Mouse (Mus musculus) hindbrain, embryonic 13.5 days (tissue): ENCODE measurements around the gene Mdh1b. TPM values are rescaled to one million over a fixed set of nuclear protein-coding genes. Genes with fewer than 3 reads are reported as not detected.
A peak's percentile ranks its signal among the peaks of the same experiment; 100 is the strongest.

Source experiments
- ATAC-seq: fragments of 200-750 bp; cut with Nextera tagmentation; 2 replicates; pipeline ENCODE4 v1.8.0; 2017; ENCODE audit warnings: moderate TSS enrichment; ENCODE audit not compliant: low FRiP score
- H3K27ac ChIP-seq: fragments of 300-500 bp; sonication (generic); 2 replicates; pipeline ENCODE4 v1.5.1; 2015; ENCODE audit warnings: inconsistent platforms, mild to moderate bottlenecking, moderate library complexity
- H3K27me3 ChIP-seq: fragments of 300-500 bp; sonication (generic); 2 replicates; pipeline ENCODE4 v1.6.1; 2015; ENCODE audit warnings: mild to moderate bottlenecking, inconsistent platforms
- H3K36me3 ChIP-seq: fragments of 300-500 bp; sonication (generic); 2 replicates; pipeline ENCODE4 v1.6.1; 2015; ENCODE audit warnings: mild to moderate bottlenecking, inconsistent platforms
- H3K4me1 ChIP-seq: fragments of 300-500 bp; sonication (generic); replicated peaks from 2 replicates; pipeline ENCODE4 v1.6.1; 2015; ENCODE audit warnings: inconsistent platforms
- H3K4me2 ChIP-seq: fragments of 300-500 bp; sonication (generic); 2 replicates; pipeline ENCODE4 v1.6.1; 2015; ENCODE audit warnings: inconsistent platforms, mild to moderate bottlenecking, moderate library complexity
- H3K4me3 ChIP-seq: fragments of 300-500 bp; sonication (generic); 2 replicates; pipeline ENCODE4 v1.5.1; 2015; ENCODE audit warnings: mild to moderate bottlenecking, inconsistent platforms
- H3K9ac ChIP-seq: fragments of 300-500 bp; sonication (generic); 2 replicates; pipeline ENCODE4 v1.6.1; 2015; ENCODE audit warnings: mild to moderate bottlenecking, inconsistent platforms
- H3K9me3 ChIP-seq: fragments of 300-500 bp; sonication (generic); 2 replicates; pipeline ENCODE4 v1.6.1; 2016; ENCODE audit warnings: inconsistent platforms
- WGBS: fragments of 180-500 bp; shearing (Covaris S2); methylation state at CpG from one replicate; pipeline ENCODE4 v1.1.7; 2015; 5-methylcytosine and 5-hydroxymethylcytosine counted together
- polyA plus RNA-seq: library from polyadenylated mRNA; unstranded; fragments of >200 nt; fragmentation: Nextera tagmentation; extraction: Ambion mirVana; gene quantifications from 2 replicates; pipeline ENCODE4 v1.2.1, GENCODE M21; 2015

Mdh1b gene
- polyA plus RNA-seq, result 0.48 and 0.87 TPM in 2 replicates

DNA sequence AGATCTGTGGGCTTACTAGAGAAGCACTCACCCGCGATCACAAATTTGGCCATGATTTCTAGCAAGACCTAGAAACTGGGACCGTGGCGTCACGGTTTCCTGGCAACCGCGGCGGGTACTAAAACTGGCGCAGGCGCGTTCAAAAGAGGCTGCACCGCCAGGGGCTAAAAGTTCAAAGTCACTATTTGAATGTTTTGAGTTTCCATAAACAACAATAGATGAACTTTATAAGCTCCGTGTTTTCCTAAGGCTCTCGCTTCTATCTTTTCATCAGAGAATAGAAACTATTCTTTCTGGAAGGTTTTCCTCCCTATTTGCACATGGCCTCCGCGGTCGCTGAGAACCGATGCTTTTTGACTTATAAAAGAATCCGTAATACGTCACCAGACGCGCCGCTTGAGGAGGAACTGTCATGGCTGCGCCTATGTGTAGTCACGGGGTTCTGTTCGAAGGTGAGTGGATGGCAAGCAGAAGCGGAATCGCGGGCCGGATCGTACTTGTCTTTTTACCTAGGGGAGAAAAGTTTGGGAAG, at the start of gene Mdh1b, which contains the start of gene Fastkd2:
Gene Mdh1b, minus strand, starts transcription at position 79 of the 532 bp plus-strand sequence.
Gene Fastkd2, plus strand, starts transcription at position 375 of the 532 bp plus-strand sequence.
- Histone ChIP-seq H3K36me3 (no peaks in the 10 kb centered on the region), H3K9me3 (no peaks in the 10 kb centered on the region), H3K4me1 (peaks cover 25% of the 10 kb centered on the region), H3K9ac (peak within 1 kb of the TSS; percentile 76), H3K27ac (no peak within 1 kb of the TSS), H3K27me3 (peaks cover 12% of the 10 kb centered on the region; the same call in 1 of the 2 replicates), H3K4me2 (peak within 1 kb of the TSS; percentile 61), H3K4me3 (peak within 1 kb of the TSS; percentile 68)
- peak; percentile 96 for ATAC-seq
- WGBS, result under 1% methylated on average over 31 of the region's 31 CpGs

DNA sequence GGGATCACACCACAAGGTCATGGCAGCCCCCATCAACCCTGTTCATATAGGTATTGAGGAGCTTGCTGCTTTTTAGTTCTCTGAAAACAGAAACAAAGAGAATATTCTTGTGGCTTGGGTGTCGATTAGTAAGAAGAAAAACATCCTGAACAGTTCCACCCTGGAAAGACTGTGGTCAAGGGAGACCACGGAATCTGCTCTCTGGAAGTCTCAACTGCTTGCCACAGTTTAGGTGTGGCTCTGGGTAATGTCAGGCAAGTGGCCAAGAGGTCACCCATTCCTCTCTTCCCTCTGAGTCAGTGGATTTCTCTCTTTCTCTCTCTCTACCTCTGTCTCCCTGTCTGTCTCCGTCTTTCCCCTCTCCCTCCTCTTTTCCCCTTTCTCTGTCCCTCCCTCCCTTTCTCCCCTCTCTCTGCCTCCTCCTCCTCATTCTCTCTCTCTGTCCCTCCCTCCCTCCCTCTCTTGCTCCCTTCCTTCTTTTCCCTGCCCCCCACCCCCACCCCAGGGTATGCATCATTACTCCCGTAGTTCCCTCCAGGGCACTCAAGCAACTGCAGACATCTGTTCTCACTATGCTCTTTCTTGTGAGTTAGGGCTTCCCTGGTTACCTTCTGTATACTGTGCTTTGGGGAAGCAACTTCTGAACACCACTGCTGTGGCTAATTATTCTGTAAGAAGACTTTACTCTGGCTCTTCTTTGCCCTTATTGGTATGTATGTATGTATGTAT, 46.9 kb upstream of the Mdh1b start:
- H3K27me3 ChIP-seq, result no peaks in the 10 kb centered on the region
- no peak overlapping the region for H3K4me3 ChIP-seq
- H3K9ac ChIP-seq, result no peak overlapping the region
- ATAC-seq, result no peak
- 0 out of 2 replicates have a peak, but pooled peaks cover 9% of the 10 kb centered on the region for H3K9me3 ChIP-seq
- no peak overlapping the region for H3K4me2 ChIP-seq
- H3K36me3 ChIP-seq, result no peaks in the 10 kb centered on the region
- WGBS, result 59% methylated on average over 4 of the region's 4 CpGs
- no peaks in the 10 kb centered on the region for H3K4me1 ChIP-seq
- no peak overlapping the region for H3K27ac ChIP-seq

DNA sequence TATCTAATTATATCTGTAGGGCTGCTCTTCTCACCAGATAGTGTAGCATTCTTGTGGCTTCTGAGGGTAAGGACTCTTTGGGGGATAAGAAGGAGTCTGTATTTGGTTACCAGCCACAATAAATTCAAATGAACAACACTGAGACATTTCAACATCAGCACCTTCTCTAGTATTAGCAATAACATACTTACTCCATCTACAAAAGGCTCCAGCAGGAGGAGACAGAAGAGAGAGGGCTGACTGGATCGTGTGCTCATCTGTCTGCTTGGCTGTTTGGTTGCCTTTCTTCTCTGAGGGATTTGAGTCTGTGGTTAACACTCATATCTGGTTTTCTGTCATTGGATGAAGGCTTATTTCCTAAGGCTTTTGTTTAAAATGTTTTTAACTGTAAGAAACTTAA, 46.3 kb upstream of the Mdh1b start:
- 0 out of 2 replicates have a peak, but pooled peaks cover 9% of the 10 kb centered on the region for H3K9me3 ChIP-seq
- H3K4me3 ChIP-seq, result no peak overlapping the region
- no peak overlapping the region for H3K9ac ChIP-seq
- H3K4me1 ChIP-seq, result no peaks in the 10 kb centered on the region
- 52% methylated on average over 1 of the region's 1 CpGs for WGBS
- no peak overlapping the region for H3K4me2 ChIP-seq
- no peak for ATAC-seq
- H3K27me3 ChIP-seq, result no peaks in the 10 kb centered on the region
- H3K36me3 ChIP-seq, result no peaks in the 10 kb centered on the region
- no peak overlapping the region for H3K27ac ChIP-seq

DNA sequence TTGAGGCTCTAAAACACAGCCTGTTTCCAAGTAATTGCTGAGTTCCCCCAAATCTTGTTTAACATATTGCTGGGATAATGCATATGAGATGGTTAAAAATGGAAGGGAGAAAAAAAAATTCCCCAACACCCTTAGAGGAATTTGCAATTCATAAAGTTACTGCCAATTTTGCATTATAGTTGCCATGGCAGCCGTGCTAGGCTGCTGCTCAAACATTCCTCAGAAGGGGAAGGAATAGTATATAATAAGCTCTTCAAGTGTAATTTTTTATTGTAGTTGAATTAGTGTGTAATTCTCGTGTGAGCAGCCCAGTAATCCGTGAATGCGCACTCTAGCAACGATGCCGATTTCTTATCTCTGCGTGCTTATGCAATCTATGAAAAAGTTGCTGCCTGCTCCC, 40.2 kb upstream of the Mdh1b start:
- H3K27me3 ChIP-seq, result no peaks in the 10 kb centered on the region
- H3K9ac ChIP-seq, result no peak overlapping the region
- 57% methylated on average over 7 of the region's 7 CpGs for WGBS
- no peak overlapping the region for H3K4me2 ChIP-seq
- no peak overlapping the region for H3K4me3 ChIP-seq
- no peak for ATAC-seq
- H3K9me3 ChIP-seq, result 0 out of 2 replicates have a peak, but pooled peaks cover 9% of the 10 kb centered on the region
- H3K27ac ChIP-seq, result no peak overlapping the region
- H3K36me3 ChIP-seq, result no peaks in the 10 kb centered on the region
- peaks cover 34% of the 10 kb centered on the region for H3K4me1 ChIP-seq

DNA sequence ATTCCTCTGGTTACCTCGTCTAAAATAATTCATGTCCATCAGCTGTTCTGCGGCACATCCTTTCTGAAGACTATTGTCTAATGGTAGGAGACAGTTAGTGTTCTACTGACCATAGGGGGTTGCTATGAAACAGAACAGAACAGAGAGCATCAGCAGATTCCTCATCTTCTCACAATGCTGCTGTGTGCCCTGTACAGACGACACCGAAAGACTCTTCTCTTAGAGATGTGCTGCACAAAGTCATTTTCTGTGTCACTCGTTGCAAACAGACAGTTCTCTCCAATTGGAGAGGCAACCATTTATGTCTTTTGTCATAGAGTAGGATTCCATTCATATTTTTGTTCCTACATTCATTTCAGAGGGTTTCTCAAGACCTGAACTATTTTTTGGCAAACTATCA, 39.0 kb upstream of the Mdh1b start, which contains the start of gene 4933402D24Rik:
Gene 4933402D24Rik, minus strand, starts transcription at position 101 of the 400 bp plus-strand sequence.
- Histone ChIP-seq H3K9ac (no peak within 1 kb of the TSS), H3K4me1 (peaks cover 42% of the 10 kb centered on the region), H3K4me2 (no peak within 1 kb of the TSS), H3K27me3 (no peaks in the 10 kb centered on the region), H3K36me3 (no peaks in the 10 kb centered on the region), H3K4me3 (no peak within 1 kb of the TSS), H3K9me3 (0 out of 2 replicates have a peak, but pooled peaks cover under 1% of the 10 kb centered on the region), H3K27ac (no peak within 1 kb of the TSS)
- no peak for ATAC-seq
- 54% methylated on average over 5 of the region's 5 CpGs for WGBS

DNA sequence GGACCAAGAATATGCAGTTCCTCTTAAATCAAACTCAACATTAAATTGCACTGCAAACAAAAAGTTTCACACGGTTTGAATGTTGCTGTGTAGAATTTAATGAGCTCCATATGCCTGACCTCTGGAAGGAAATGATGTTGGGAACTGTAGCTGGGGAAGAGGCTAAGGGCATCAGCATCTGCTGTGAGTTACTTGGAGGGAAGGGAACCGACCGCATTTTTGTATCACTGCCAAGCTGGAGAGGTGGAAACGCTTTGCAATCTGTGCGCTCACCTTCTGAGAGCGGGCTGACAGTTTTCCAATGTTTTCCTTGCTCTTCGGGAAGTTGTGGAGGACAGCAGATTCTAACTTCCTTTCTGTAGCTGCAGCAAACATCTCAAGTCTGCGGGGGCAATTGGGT, 38.0 kb upstream of the Mdh1b start:
- no peak overlapping the region for H3K4me2 ChIP-seq
- H3K4me1 ChIP-seq, result peaks cover 53% of the 10 kb centered on the region
- no peaks in the 10 kb centered on the region for H3K9me3 ChIP-seq
- no peaks in the 10 kb centered on the region for H3K27me3 ChIP-seq
- no peak for ATAC-seq
- 73% methylated on average over 8 of the region's 8 CpGs for WGBS
- no peak overlapping the region for H3K27ac ChIP-seq
- no peak overlapping the region for H3K4me3 ChIP-seq
- no peaks in the 10 kb centered on the region for H3K36me3 ChIP-seq
- no peak overlapping the region for H3K9ac ChIP-seq

DNA sequence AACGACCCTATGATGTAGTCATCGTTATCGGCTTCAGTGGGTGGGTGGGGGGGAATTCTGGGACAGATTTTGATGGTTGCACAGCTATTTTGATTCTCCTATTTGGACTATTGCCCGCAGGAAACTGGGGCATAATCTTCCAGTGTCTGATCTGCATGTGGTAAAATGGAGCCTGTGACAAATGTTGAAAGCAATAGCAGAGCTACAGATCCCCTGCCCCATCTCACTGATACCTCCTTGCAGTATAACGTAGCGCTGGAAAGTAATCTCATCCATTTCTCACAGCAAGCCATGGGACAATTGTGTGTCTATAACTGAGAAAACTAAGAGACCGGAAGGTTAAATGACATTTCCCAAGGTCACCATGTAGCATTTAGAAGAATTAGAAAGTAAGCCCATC, 34.3 kb upstream of the Mdh1b start:
- ATAC-seq, result no peak
- Histone ChIP-seq H3K9me3 (no peaks in the 10 kb centered on the region), H3K4me1 (peaks cover 42% of the 10 kb centered on the region), H3K4me3 (no peak overlapping the region), H3K9ac (no peak overlapping the region), H3K36me3 (no peaks in the 10 kb centered on the region), H3K27me3 (no peaks in the 10 kb centered on the region), H3K4me2 (peak overlapping the region; percentile 10; the same call in 1 of the 2 replicates), H3K27ac (peak overlapping the region; percentile 81)
- WGBS, result 43% methylated on average over 7 of the region's 7 CpGs

DNA sequence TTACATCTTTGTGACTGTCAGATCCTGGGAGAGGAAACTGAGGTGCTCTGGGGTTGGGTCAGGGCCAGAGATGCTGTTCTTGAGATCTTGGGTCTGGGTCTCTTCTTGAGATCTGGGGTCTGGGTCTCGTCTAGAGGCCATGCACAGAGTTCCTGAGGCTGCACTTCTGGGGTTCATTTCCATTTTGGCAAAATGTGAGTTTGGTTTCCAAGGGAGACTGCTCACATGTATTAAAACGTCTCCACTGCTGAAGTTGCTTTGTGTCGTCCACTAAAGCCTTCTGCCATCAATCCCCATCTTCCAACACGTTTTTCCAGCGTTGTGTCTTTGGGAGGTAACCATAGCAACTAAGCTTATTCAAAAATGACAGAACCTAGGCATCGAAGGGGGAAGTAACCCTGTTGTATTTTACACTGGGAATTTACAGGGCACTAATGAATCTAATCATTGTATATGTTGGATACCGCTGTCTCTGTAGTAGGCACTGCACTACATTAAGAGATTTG, 33.8 kb upstream of the Mdh1b start:
- H3K27ac ChIP-seq, result peak overlapping the region; percentile 81
- no peaks in the 10 kb centered on the region for H3K36me3 ChIP-seq
- peak overlapping the region; percentile 10; the same call in 1 of the 2 replicates for H3K4me2 ChIP-seq
- no peaks in the 10 kb centered on the region for H3K27me3 ChIP-seq
- H3K9ac ChIP-seq, result no peak overlapping the region
- no peak overlapping the region for H3K4me3 ChIP-seq
- peaks cover 41% of the 10 kb centered on the region for H3K4me1 ChIP-seq
- no peaks in the 10 kb centered on the region for H3K9me3 ChIP-seq
- 11% methylated on average over 7 of the region's 7 CpGs for WGBS
- peak; percentile 62 for ATAC-seq

DNA sequence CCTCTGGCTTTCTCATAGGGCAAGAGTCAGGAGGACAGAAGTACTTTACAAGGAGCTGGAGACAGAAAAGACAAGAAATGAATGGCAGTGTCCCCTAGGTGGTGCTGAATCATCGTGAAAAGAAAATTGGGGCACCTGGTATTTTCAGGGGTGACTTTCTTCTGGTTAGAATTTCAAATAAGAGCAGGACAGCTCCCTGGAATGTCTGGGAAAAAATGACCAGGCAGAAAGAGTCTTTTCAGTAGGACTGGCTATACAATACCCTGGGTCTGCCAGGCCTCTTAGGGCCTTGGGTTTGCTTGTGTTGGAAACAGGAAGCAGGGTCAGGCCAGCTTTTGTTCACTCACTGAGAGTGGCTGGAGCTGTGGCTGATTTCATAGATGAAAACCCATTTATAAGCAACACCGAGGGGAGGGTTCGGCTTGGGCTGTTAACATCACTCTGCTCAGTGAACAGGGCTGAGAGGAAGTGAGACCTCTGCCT, 33.1 kb upstream of the Mdh1b start:
- peaks cover 36% of the 10 kb centered on the region for H3K4me1 ChIP-seq
- peak overlapping the region; percentile 81 for H3K27ac ChIP-seq
- 6% methylated on average over 3 of the region's 3 CpGs for WGBS
- no peak overlapping the region for H3K4me2 ChIP-seq
- no peak overlapping the region for H3K4me3 ChIP-seq
- no peaks in the 10 kb centered on the region for H3K36me3 ChIP-seq
- H3K9me3 ChIP-seq, result no peaks in the 10 kb centered on the region
- H3K9ac ChIP-seq, result no peak overlapping the region
- H3K27me3 ChIP-seq, result no peaks in the 10 kb centered on the region
- peak; percentile 86 for ATAC-seq

DNA sequence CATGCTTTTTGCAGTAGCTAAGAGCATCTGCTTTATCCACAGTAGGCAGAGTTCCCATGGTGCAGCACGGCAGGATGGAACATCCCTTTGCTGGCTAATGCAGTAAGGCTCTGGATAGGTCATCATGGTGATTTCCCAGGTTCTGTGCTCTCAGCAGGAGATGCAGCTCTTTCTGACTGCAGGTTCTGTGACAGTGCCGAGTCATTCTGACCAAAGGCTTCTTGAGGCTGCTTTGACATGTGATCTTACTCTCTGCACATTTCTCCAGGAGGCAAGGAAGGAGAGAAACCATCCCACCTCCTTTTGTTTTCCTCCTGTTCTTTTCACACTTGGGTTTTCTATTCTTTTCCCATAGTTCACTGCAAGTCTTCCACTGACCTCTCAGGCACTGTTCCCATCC, 25.9 kb upstream of the Mdh1b start:
- WGBS, result 60% methylated on average over 2 of the region's 2 CpGs
- peaks cover 17% of the 10 kb centered on the region for H3K36me3 ChIP-seq
- no peaks in the 10 kb centered on the region for H3K27me3 ChIP-seq
- H3K4me2 ChIP-seq, result no peak overlapping the region
- H3K4me3 ChIP-seq, result no peak overlapping the region
- ATAC-seq, result no peak
- H3K27ac ChIP-seq, result no peak overlapping the region
- H3K9ac ChIP-seq, result no peak overlapping the region
- H3K9me3 ChIP-seq, result no peaks in the 10 kb centered on the region
- H3K4me1 ChIP-seq, result no peaks in the 10 kb centered on the region

DNA sequence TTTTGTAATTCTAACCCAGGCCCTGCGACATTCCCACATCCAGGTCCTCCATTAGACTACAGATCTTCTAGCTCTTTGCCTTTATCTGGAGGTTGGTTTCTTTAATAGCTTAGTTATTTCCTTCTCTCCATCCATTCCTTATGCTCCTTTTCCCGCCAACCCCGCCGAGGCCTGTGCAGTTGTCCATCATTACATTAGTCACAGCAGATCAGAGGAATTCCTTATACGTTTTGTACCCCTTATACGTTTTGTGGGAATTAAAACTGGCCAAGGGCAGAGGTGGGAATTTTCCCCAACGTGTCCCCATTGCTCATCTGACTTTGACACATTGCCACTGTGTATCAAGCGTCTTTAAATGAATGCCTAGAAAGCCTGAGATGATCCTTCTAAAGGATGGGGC, 322 bp downstream of the Mdh1b start:
- 40% methylated on average over 8 of the region's 8 CpGs for WGBS
- H3K27me3 ChIP-seq, result peaks cover 12% of the 10 kb centered on the region; the same call in 1 of the 2 replicates
- ATAC-seq, result peak; percentile 71
- H3K4me2 ChIP-seq, result peak overlapping the region; percentile 59
- no peaks in the 10 kb centered on the region for H3K36me3 ChIP-seq
- no peak overlapping the region for H3K27ac ChIP-seq
- no peaks in the 10 kb centered on the region for H3K9me3 ChIP-seq
- H3K9ac ChIP-seq, result peak overlapping the region; percentile 55
- H3K4me3 ChIP-seq, result peak overlapping the region; percentile 68
- peaks cover 25% of the 10 kb centered on the region for H3K4me1 ChIP-seq

DNA sequence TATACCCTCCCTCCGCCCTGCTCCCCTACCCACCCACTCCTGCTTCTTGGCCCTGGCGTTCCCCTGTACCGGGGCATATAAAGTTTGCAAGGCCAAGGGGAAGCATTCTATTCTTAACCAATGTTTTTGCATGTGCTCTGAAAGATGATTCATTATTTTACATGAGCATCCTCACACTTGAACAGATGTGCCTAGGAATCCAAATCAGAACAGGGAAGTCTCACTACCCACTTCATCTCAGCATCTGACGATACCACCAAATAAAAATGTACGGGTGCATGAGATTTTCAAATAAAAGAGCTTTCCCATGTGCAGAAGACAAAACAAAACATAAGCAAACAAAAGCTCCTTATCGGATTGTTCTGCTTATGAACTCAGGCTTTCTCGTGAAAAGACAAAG, 10.0 kb downstream of the Mdh1b start:
- no peaks in the 10 kb centered on the region for H3K4me1 ChIP-seq
- no peak overlapping the region for H3K4me2 ChIP-seq
- ATAC-seq, result no peak
- 88% methylated on average over 7 of the region's 7 CpGs for WGBS
- H3K36me3 ChIP-seq, result no peaks in the 10 kb centered on the region
- no peak overlapping the region for H3K4me3 ChIP-seq
- no peaks in the 10 kb centered on the region for H3K27me3 ChIP-seq
- H3K27ac ChIP-seq, result no peak overlapping the region
- H3K9ac ChIP-seq, result no peak overlapping the region
- H3K9me3 ChIP-seq, result no peaks in the 10 kb centered on the region
